Mouse (Mus musculus): ENCODE measurements around the gene Tnfrsf25. TPM values are rescaled to one million over a fixed set of nuclear protein-coding genes. Genes with fewer than 3 reads are reported as not detected.

Tnfrsf25 gene
- polyA plus RNA-seq, 1 experiment from 2014 or later: 1.4 TPM

DNA sequence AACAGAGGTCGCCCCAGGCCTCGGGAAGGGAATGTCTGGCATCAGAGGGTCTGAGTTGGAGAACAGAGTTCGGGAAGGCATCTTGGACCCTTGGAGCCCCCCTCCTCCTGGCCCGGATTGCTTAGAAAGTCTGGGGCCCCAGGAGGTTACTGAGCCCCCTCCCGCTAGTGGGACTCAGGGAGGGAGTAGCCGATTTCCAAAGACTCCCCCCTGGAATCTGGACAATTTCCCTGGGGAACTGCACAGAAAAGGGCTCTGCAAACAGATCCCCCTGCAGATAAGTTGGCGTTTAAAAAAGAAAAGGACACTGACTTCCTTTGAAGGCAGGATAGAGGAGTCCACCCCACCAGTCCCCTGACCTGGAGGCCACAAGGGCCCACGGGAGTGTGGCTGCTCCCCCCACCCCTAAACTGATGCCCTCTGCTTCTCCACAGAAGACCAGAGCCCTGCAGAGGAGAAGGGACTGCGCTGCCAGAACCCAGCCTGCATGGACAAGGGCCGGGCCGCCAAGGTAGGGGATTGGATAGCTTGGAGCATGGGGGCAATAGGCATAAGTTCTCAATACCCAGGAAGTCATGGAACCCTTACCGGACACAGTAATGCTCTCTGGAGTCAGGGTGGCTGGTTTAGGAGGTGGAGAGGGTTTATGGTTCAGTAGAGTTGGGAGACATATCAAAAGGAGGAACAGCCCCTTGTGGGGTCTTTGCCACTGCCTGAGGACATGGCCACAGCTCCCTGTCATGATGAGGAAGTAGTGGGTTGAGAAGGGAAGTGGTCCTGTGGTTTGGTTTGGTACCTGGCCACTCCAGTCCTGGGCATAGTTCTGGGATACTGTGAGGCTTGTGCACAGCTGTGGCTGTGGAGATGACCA is 28.3 kb upstream of the Tnfrsf25 start:
- Histone ChIP-seq H3K9ac (ENCODE audit: low read length) (peak overlapping the region; percentile 95), H3K27me3 (ENCODE audit: control insufficient read depth, insufficient read depth, low read length) (0 out of 2 replicates have a peak, but pooled peaks cover 4% of the 10 kb centered on the region), H3K27ac (ENCODE audit: low read length) (peak overlapping the region; percentile 54; the same call in 1 of the 2 replicates), H3K36me3 (ENCODE audit: control insufficient read depth, insufficient read depth) (no peaks in the 10 kb centered on the region), H3K4me1 (ENCODE audit: control insufficient read depth, insufficient read depth, low read length) (peaks cover 21% of the 10 kb centered on the region), H3K4me3 (ENCODE audit: low read length) (peak overlapping the region; percentile 87), H3K9me3 (replicated peaks; ENCODE audit: control insufficient read depth, low read length) (no peaks in the 10 kb centered on the region; the same call in 1 of the 2 replicates), H3K4me2 (ENCODE audit: low read depth, low read length) (peak overlapping the region; percentile 96)
- peak; percentile 2; the same call in 1 of the 2 replicates for ATAC-seq (replicated peaks; ENCODE audit: extremely low read depth, insufficient read depth, low FRiP score)
- 10% methylated on average over 12 of the region's 12 CpGs for WGBS

GRCm38 (mm10) chr4:152088133-152088532 is 27.6 kb upstream of the Tnfrsf25 start:
- H3K4me3 ChIP-seq (ENCODE audit: low read length): no peak overlapping the region
- WGBS: 39% methylated on average over 4 of the region's 4 CpGs

GRCm38 (mm10) chr4:152088556-152089120 is 27.1 kb upstream of the Tnfrsf25 start:
- 66% methylated on average over 8 of the region's 8 CpGs for WGBS
- ATAC-seq (replicated peaks; ENCODE audit: extremely low read depth, insufficient read depth, low FRiP score): no peak
- H3K4me1 ChIP-seq (ENCODE audit: control insufficient read depth, insufficient read depth, low read length): peaks cover 26% of the 10 kb centered on the region
- no peak overlapping the region for H3K4me3 ChIP-seq (ENCODE audit: low read length)
- H3K9ac ChIP-seq (ENCODE audit: low read length): no peak overlapping the region
- H3K9me3 ChIP-seq (replicated peaks; ENCODE audit: control insufficient read depth, low read length): no peaks in the 10 kb centered on the region; the same call in 1 of the 2 replicates
- no peaks in the 10 kb centered on the region for H3K36me3 ChIP-seq (ENCODE audit: control insufficient read depth, insufficient read depth)
- H3K27ac ChIP-seq (ENCODE audit: low read length): no peak overlapping the region
- peak overlapping the region; percentile 96; the same call in 1 of the 2 replicates for H3K4me2 ChIP-seq (ENCODE audit: low read depth, low read length)
- 0 out of 2 replicates have a peak, but pooled peaks cover 4% of the 10 kb centered on the region for H3K27me3 ChIP-seq (ENCODE audit: control insufficient read depth, insufficient read depth, low read length)

More at GRCm38 (mm10) chr4:152088133-152088532, 27.6 kb upstream of the Tnfrsf25 start:
- H3K9me3 ChIP-seq (replicated peaks; ENCODE audit: control insufficient read depth, low read length): no peaks in the 10 kb centered on the region; the same call in 1 of the 2 replicates
- no peaks in the 10 kb centered on the region for H3K36me3 ChIP-seq (ENCODE audit: control insufficient read depth, insufficient read depth)
- peaks cover 26% of the 10 kb centered on the region for H3K4me1 ChIP-seq (ENCODE audit: control insufficient read depth, insufficient read depth, low read length)
- H3K27me3 ChIP-seq (ENCODE audit: control insufficient read depth, insufficient read depth, low read length): 0 out of 2 replicates have a peak, but pooled peaks cover 4% of the 10 kb centered on the region
- H3K27ac ChIP-seq (ENCODE audit: low read length): no peak overlapping the region
- no peak overlapping the region for H3K9ac ChIP-seq (ENCODE audit: low read length)
- peak overlapping the region; percentile 96; the same call in 1 of the 2 replicates for H3K4me2 ChIP-seq (ENCODE audit: low read depth, low read length)
- ATAC-seq (replicated peaks; ENCODE audit: extremely low read depth, insufficient read depth, low FRiP score): no peak

- Histone ChIP-seq H3K4me1 (ENCODE audit: control insufficient read depth, insufficient read depth, low read length) (peaks cover 26% of the 10 kb centered on the region), H3K27ac (ENCODE audit: low read length) (no peak overlapping the region), H3K27me3 (ENCODE audit: control insufficient read depth, insufficient read depth, low read length) (0 out of 2 replicates have a peak, but pooled peaks cover 3% of the 10 kb centered on the region), H3K4me3 (ENCODE audit: low read length) (no peak overlapping the region), H3K4me2 (ENCODE audit: low read depth, low read length) (no peak overlapping the region), H3K36me3 (ENCODE audit: control insufficient read depth, insufficient read depth) (no peaks in the 10 kb centered on the region), H3K9ac (ENCODE audit: low read length) (no peak overlapping the region), H3K9me3 (replicated peaks; ENCODE audit: control insufficient read depth, low read length) (no peaks in the 10 kb centered on the region; the same call in 1 of the 2 replicates)
- ATAC-seq (replicated peaks; ENCODE audit: extremely low read depth, insufficient read depth, low FRiP score): no peak
- 65% methylated on average over 9 of the region's 9 CpGs for WGBS
These were observed 25.5 kb upstream of the Tnfrsf25 start for GRCm38 (mm10) chr4:152090191-152090590.

GRCm38 (mm10) chr4:152092751-152093293 is 22.9 kb upstream of the Tnfrsf25 start:
- Histone ChIP-seq H3K27me3 (ENCODE audit: control insufficient read depth, insufficient read depth, low read length) (no peaks in the 10 kb centered on the region), H3K36me3 (ENCODE audit: control insufficient read depth, insufficient read depth) (no peaks in the 10 kb centered on the region), H3K4me1 (ENCODE audit: control insufficient read depth, insufficient read depth, low read length) (peaks cover 21% of the 10 kb centered on the region), H3K9me3 (replicated peaks; ENCODE audit: control insufficient read depth, low read length) (no peaks in the 10 kb centered on the region), H3K9ac (ENCODE audit: low read length) (peak overlapping the region; percentile 42; the same call in 1 of the 2 replicates), H3K4me3 (ENCODE audit: low read length) (no peak overlapping the region), H3K4me2 (ENCODE audit: low read depth, low read length) (no peak overlapping the region), H3K27ac (ENCODE audit: low read length) (no peak overlapping the region)
- 52% methylated on average over 8 of the region's 8 CpGs for WGBS
- ATAC-seq (replicated peaks; ENCODE audit: extremely low read depth, insufficient read depth, low FRiP score): no peak

DNA sequence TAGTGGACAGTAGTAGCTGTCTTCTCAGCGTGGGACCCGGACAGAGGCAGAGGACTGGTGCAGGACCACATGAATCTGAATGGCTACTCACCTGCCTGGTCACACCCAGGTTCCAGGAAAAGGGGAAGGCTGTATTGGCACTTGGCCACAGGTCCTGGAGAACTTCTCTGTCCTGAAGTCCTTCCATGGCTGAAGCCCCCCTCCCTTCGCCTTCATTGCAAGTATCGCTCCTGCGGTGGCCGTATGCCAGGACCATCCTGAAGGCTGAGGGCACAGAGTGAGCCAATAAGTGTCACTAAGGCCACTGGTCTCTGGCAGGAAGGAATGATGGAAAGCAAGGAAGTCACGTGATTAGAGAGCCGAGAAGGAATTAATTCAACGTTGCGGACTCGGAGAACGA is 21.5 kb upstream of the Tnfrsf25 start:
- Histone ChIP-seq H3K4me2 (ENCODE audit: low read depth, low read length) (no peak overlapping the region), H3K27ac (ENCODE audit: low read length) (no peak overlapping the region), H3K27me3 (ENCODE audit: control insufficient read depth, insufficient read depth, low read length) (no peaks in the 10 kb centered on the region), H3K4me1 (ENCODE audit: control insufficient read depth, insufficient read depth, low read length) (peaks cover 21% of the 10 kb centered on the region), H3K4me3 (ENCODE audit: low read length) (no peak overlapping the region), H3K36me3 (ENCODE audit: control insufficient read depth, insufficient read depth) (no peaks in the 10 kb centered on the region), H3K9ac (ENCODE audit: low read length) (no peak overlapping the region), H3K9me3 (replicated peaks; ENCODE audit: control insufficient read depth, low read length) (no peaks in the 10 kb centered on the region)
- 77% methylated on average over 12 of the region's 12 CpGs for WGBS
- ATAC-seq (replicated peaks; ENCODE audit: extremely low read depth, insufficient read depth, low FRiP score): no peak

DNA sequence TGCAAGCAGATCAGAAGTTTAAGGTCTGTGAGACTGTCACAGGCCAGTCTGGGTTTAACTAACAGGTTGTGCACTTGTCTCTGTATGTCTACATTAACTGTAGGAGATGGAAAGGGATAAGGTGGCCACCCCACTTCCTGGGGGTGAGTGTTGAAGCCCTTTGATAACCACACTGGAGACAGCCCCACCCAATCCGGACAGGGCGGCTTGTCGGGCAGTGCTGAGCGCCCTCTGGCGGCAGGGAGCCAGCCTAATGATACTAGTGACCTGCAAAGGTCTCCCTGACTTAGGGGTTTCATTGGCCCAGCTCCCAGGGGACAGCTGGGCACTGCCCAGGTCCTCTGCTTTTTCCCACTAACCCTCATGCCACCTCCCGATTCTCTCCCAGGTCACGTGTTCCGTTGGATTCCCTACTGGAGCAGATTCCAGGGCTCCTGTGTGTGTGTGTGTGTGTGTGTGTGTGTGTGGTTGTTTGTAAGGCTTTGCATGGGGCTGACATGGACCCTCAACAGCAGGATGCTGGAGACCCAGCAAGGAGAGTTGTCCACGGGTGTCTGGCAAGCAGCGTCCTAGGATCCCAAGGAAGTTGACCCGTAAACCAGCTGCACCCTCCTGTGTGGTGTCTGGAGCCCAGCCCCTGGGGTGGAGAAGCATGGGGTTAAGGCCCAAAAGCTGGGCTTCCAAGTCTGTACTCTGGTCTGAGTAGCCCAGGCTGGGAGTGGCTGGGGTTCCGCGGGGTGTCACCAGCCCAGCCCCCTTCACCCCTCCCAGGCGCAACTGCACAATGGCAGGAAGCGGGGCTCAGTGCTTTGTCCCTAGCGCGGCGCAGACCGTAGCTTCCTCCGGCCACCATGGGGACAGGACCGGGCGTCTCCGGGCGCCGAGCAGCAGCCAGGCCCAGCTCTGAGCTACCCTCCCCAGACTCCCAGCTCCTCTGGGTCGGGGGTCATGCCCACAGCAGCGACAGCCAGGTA is 19.5 kb upstream of the Tnfrsf25 start:
- Histone ChIP-seq H3K9me3 (replicated peaks; ENCODE audit: control insufficient read depth, low read length) (no peaks in the 10 kb centered on the region), H3K27me3 (ENCODE audit: control insufficient read depth, insufficient read depth, low read length) (no peaks in the 10 kb centered on the region), H3K4me3 (ENCODE audit: low read length) (peak overlapping the region; percentile 44), H3K27ac (ENCODE audit: low read length) (peak overlapping the region; percentile 84), H3K9ac (ENCODE audit: low read length) (peak overlapping the region; percentile 69), H3K4me1 (ENCODE audit: control insufficient read depth, insufficient read depth, low read length) (peaks cover 27% of the 10 kb centered on the region), H3K4me2 (ENCODE audit: low read depth, low read length) (peak overlapping the region; percentile 49), H3K36me3 (ENCODE audit: control insufficient read depth, insufficient read depth) (no peaks in the 10 kb centered on the region)
- peak; percentile 67 for ATAC-seq (replicated peaks; ENCODE audit: extremely low read depth, insufficient read depth, low FRiP score)
- 35% methylated on average over 27 of the region's 27 CpGs for WGBS

- peak; percentile 25 for ATAC-seq (replicated peaks; ENCODE audit: extremely low read depth, insufficient read depth, low FRiP score)
- Histone ChIP-seq H3K4me2 (ENCODE audit: low read depth, low read length) (peak overlapping the region; percentile 54), H3K36me3 (ENCODE audit: control insufficient read depth, insufficient read depth) (no peaks in the 10 kb centered on the region), H3K4me1 (ENCODE audit: control insufficient read depth, insufficient read depth, low read length) (peaks cover 33% of the 10 kb centered on the region), H3K9ac (ENCODE audit: low read length) (peak overlapping the region; percentile 69), H3K27ac (ENCODE audit: low read length) (peak overlapping the region; percentile 84), H3K9me3 (replicated peaks; ENCODE audit: control insufficient read depth, low read length) (no peaks in the 10 kb centered on the region), H3K4me3 (ENCODE audit: low read length) (peak overlapping the region; percentile 44), H3K27me3 (ENCODE audit: control insufficient read depth, insufficient read depth, low read length) (no peaks in the 10 kb centered on the region)
- 43% methylated on average over 6 of the region's 6 CpGs for WGBS
These were observed 18.8 kb upstream of the Tnfrsf25 start for GRCm38 (mm10) chr4:152096927-152097326.

Data from heart, embryonic 16.5 days (tissue).